Mouse (Mus musculus): ENCODE measurements around the gene Cnot6.

GRCm38 (mm10) chr11:49634101-49634500 lies 78.4 kb downstream of the Cnot6 start:
- no peak for TF ChIP-seq ZKSCAN1 (IDR thresholded peaks at IDR 0.05; ENCODE audit: low read depth, low read length)
- no peak for TF ChIP-seq HCFC1 (IDR thresholded peaks at IDR 0.05; ENCODE audit: low read depth, low read length)
- TF ChIP-seq ZMIZ1 (IDR thresholded peaks at IDR 0.05; ENCODE audit: low read depth, low read length), result no peak
- no peak for TF ChIP-seq BHLHE40 (IDR thresholded peaks at IDR 0.05; ENCODE audit: borderline replicate concordance, low read depth, low read length)
- no peak for TF ChIP-seq EP300 (IDR thresholded peaks at IDR 0.05; ENCODE audit: low read depth in 1 of 2, low read length in 2 of 2)
- no peak for TF ChIP-seq POLR2A (IDR thresholded peaks at IDR 0.05; ENCODE audit: control insufficient read depth in 1 of 2, insufficient read depth in 1 of 2, low read depth in 1 of 2, low read length in 2 of 2, poor library complexity in 1 of 2)
- no peak for TF ChIP-seq TAL1 (IDR thresholded peaks at IDR 0.05; ENCODE audit: low read length)
- no peak for TF ChIP-seq TCF12 (IDR thresholded peaks at IDR 0.05; ENCODE audit: low read depth, low read length)
- no peak for TF ChIP-seq POLR2AphosphoS5 (IDR thresholded peaks at IDR 0.05; ENCODE audit: borderline replicate concordance, low read depth, low read length)
- no peak for TF ChIP-seq POLR2AphosphoS2 (IDR thresholded peaks at IDR 0.05; ENCODE audit: low read length)
- no peak for TF ChIP-seq CHD1 (IDR thresholded peaks at IDR 0.05; ENCODE audit: low read depth, low read length)
